Mouse (Mus musculus) testis, adult 2 months (tissue): ENCODE data around the gene Popdc2. TPM values are rescaled to one million over a fixed set of nuclear protein-coding genes. Genes with fewer than 3 reads are reported as not detected.

Source experiments
- H3K27ac ChIP-seq: fragments of 200-500 bp; 2 replicates; pipeline ENCODE4 v1.5.1; 2012; ENCODE audit warnings: low read depth, low read length; ENCODE audit not compliant: control insufficient read depth, insufficient read depth
- H3K27me3 ChIP-seq: fragments of 200-500 bp; 2 replicates; pipeline ENCODE4 v1.6.1; 2012; ENCODE audit warnings: mild to moderate bottlenecking, low read length, moderate library complexity; ENCODE audit not compliant: control insufficient read depth, insufficient read depth
- H3K36me3 ChIP-seq: fragments of 200-500 bp; 2 replicates; pipeline ENCODE4 v1.6.1; 2012; ENCODE audit warnings: mild to moderate bottlenecking, low read length; ENCODE audit not compliant: control insufficient read depth, insufficient read depth
- H3K4me1 ChIP-seq: fragments of 200-500 bp; 2 replicates; pipeline ENCODE4 v1.6.1; 2012; ENCODE audit warnings: low read length; ENCODE audit not compliant: control insufficient read depth, insufficient read depth
- H3K4me3 ChIP-seq: fragments of 200-500 bp; 2 replicates; pipeline ENCODE4 v1.5.1; 2012; ENCODE audit warnings: low read depth, mild to moderate bottlenecking, low read length, moderate library complexity, mixed read lengths; ENCODE audit not compliant: control insufficient read depth
- CTCF ChIP-seq: fragments of 200-500 bp; IDR thresholded peaks from 2 replicates; pipeline ENCODE4 v1.5.1; 2012; ENCODE audit warnings: low read depth, mild to moderate bottlenecking, inconsistent platforms, low read length, moderate library complexity; ENCODE audit not compliant: control insufficient read depth, insufficient read depth, insufficient replicate concordance
- POLR2A ChIP-seq: fragments of 200-500 bp; IDR thresholded peaks from 2 replicates; pipeline ENCODE4 v1.6.1; 2012; ENCODE audit warnings: low read depth, mild to moderate bottlenecking, inconsistent platforms, low read length, moderate library complexity; ENCODE audit not compliant: control insufficient read depth
- polyA plus RNA-seq: library from polyadenylated mRNA; depleted of rRNA; stranded (reverse); fragments of >200 nt; gene quantifications from 2 replicates; pipeline ENCODE4 v1.2.3, GENCODE M21; 2012

Gene Popdc2
- polyA plus RNA-seq, 1 experiment = 1.4 TPM

DNA sequence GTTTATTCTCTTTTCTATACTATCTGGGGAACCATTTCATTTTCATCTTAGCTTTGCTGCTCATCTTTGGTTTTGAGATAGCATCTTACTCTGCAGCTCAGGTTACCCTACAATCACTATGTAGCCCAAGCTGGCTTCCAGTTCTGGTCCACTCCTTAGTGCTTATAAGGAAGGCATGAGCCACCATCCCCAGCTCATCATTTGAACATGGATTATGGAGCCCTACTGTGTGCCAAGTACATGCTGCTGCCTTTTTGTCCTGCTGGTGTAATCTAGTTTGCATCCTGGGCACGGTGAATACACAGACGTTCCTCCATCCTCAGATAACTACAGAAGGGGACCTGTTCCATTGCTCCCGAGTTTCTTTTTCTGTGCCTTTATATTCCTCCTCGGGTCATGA lies 10.9 kb downstream of the Popdc2 start:
- H3K4me1 ChIP-seq = peaks cover 12% of the 10 kb centered on the region
- no peaks in the 10 kb centered on the region for H3K36me3 ChIP-seq

GRCm38 (mm10) chr16:38373439-38373838 lies 11.4 kb downstream of the Popdc2 start:
- H3K4me1 ChIP-seq = peaks cover 12% of the 10 kb centered on the region
- no peak for TF ChIP-seq CTCF
- TF ChIP-seq POLR2A = no peak
- H3K4me3 ChIP-seq = peak overlapping the region; percentile 23
- no peak overlapping the region for H3K27ac ChIP-seq
- no peaks in the 10 kb centered on the region for H3K27me3 ChIP-seq
- no peaks in the 10 kb centered on the region for H3K36me3 ChIP-seq

More for the DNA sequence above, 10.9 kb downstream of the Popdc2 start:
- Histone ChIP-seq H3K27ac (no peak overlapping the region), H3K27me3 (no peaks in the 10 kb centered on the region), H3K4me3 (no peak overlapping the region)
- TF ChIP-seq POLR2A (no peak), CTCF (no peak)

GRCm38 (mm10) chr16:38373941-38374340 lies 11.9 kb downstream of the Popdc2 start:
- Histone ChIP-seq H3K4me1 (peaks cover 12% of the 10 kb centered on the region), H3K27ac (no peak overlapping the region), H3K4me3 (peak overlapping the region; percentile 23), H3K27me3 (no peaks in the 10 kb centered on the region), H3K36me3 (no peaks in the 10 kb centered on the region)
- TF ChIP-seq CTCF = no peak
- TF ChIP-seq POLR2A = no peak

DNA sequence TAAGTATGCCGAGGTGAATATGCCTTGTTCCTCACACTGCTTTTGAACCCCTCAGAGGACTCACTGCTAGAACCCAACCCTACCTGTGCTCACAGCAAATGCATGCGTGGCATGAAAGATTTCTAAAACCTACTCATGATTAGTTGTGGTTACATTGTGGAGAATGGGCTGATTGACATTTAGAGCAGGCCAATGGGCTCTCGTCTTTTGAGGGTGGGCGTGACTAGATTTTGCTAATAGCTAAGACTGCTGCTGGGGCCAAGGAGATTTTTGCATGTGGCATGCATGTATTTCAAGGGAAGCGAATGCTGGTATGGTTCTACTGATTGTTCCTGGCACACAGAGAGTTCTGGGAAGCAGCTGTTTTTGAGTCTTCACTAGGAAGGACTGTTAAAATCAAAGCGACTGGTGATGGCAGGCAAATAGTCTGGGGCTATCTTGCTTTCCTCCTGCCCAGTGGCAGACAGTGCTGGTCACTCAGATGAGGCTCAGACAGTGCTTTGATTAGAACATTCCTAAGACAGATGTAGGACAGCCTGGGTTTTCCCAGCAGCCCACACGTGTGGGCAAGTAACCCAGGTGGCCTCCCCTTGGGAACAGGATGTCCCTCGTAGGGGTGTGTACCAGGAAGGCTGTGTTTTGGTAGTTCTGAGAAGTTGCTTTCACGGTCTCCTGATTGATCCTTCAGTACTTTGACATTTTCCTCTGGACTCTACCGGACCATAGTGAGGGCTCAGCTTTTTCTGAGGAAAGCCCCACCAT lies 12.6 kb downstream of the Popdc2 start:
- Histone ChIP-seq H3K27me3 (no peaks in the 10 kb centered on the region), H3K27ac (no peak overlapping the region), H3K4me3 (peak overlapping the region; percentile 23; the same call in 1 of the 2 replicates), H3K4me1 (peaks cover 12% of the 10 kb centered on the region), H3K36me3 (no peaks in the 10 kb centered on the region)
- TF ChIP-seq CTCF = no peak
- no peak for TF ChIP-seq POLR2A

- no peak overlapping the region for H3K27ac ChIP-seq
- H3K4me1 ChIP-seq = peaks cover 12% of the 10 kb centered on the region
- H3K27me3 ChIP-seq = no peaks in the 10 kb centered on the region
- no peaks in the 10 kb centered on the region for H3K36me3 ChIP-seq
- TF ChIP-seq CTCF (no peak), POLR2A (no peak)
- no peak overlapping the region for H3K4me3 ChIP-seq
Measured at GRCm38 (mm10) chr16:38375182-38375581, 13.2 kb downstream of the Popdc2 start.

- H3K4me3 ChIP-seq = no peak overlapping the region
- no peaks in the 10 kb centered on the region for H3K36me3 ChIP-seq
- no peak for TF ChIP-seq POLR2A
- TF ChIP-seq CTCF = no peak
- H3K27ac ChIP-seq = no peak overlapping the region
- peaks cover 12% of the 10 kb centered on the region for H3K4me1 ChIP-seq
- no peaks in the 10 kb centered on the region for H3K27me3 ChIP-seq
Measured at GRCm38 (mm10) chr16:38376163-38376840, 14.3 kb downstream of the Popdc2 start.

GRCm38 (mm10) chr16:38376841-38377249 lies 14.8 kb downstream of the Popdc2 start:
- Histone ChIP-seq H3K36me3 (no peaks in the 10 kb centered on the region), H3K27ac (no peak overlapping the region), H3K4me3 (no peak overlapping the region), H3K4me1 (peaks cover 12% of the 10 kb centered on the region), H3K27me3 (no peaks in the 10 kb centered on the region)
- no peak for TF ChIP-seq POLR2A
- TF ChIP-seq CTCF = no peak

DNA sequence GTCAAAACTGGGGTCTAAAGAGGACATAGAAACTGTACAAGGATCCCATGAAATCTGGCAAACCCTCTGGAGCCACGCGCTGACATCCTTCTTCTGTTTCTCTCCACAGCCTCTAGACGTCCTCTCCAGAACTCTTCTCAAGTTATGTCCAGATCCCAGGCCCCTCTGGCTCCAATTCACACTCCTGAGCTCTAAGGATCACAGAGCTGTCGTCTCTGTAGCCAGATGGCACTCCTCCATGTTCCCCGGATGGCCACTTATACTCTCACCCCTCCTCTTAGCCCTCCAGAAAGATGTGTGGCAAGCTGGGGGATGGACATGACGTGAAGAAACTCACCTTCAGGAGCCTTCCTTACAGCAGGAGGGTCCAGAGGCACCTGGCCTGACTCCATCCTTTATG lies 15.5 kb downstream of the Popdc2 start:
- TF ChIP-seq CTCF (no peak), POLR2A (no peak)
- no peaks in the 10 kb centered on the region for H3K27me3 ChIP-seq

More for the DNA sequence above, 15.5 kb downstream of the Popdc2 start:
- Histone ChIP-seq H3K36me3 (no peaks in the 10 kb centered on the region), H3K4me1 (peaks cover 12% of the 10 kb centered on the region), H3K4me3 (no peak overlapping the region), H3K27ac (no peak overlapping the region)
